ENCODE assay signal across 9 mouse cellular contexts in the genomic region with DNA sequence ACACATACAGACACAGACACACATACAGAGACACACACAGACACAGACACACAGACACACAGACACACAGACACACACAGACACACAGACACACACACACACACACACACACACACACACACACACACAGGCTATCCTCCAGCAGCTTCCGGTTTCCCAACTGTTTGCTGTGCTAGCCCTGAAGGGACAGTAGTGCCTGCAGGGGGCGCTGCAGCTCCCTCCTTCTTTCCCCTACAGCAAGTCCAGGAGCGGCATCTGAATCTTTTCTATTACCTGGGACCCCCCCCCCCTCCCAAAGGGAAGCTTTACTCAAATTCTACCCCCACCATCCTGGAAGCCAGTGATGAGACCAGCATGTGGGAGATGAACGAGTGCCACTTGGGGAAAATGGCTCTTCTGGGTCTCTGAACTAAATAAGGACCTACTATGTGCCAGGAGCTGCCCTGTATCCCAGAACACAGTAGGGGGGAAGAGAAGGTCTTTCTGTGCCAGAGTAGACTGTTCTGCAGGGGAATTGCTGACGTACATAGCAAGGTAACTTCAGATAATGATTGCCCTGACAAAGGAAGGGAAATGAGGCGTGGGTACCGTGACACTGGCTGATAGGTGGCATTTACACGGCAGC. TPM values are rescaled to one million over a fixed set of nuclear protein-coding genes. Genes with fewer than 3 reads are reported as not detected.
DNase-seq lines count a peak whose midpoint lies in the region; TF ChIP-seq lines count a peak whose summit lies in the region.
"Had no signal": no experiment of that assay in that cellular context is flagged by ENCODE, and none has a peak within 500 bp of the region (broad histone marks: within the 10 kb centered on the region; RNA-seq: fewer than 3 reads in every experiment).

No protein-coding gene starts in this region.

- peak; percentile 13 for TF ChIP-seq CTCF in C2C12 (IDR thresholded peaks at IDR 0.05; ENCODE audit: control insufficient read depth, insufficient read depth, insufficient read length)

- no peaks in the 10 kb centered on the region for H3K36me3 ChIP-seq in C2C12 (ENCODE audit: control insufficient read depth, insufficient read depth)

- no peak overlapping the region for H3K4me3 ChIP-seq in C2C12 (ENCODE audit: insufficient read depth, poor library complexity, severe bottlenecking)

- DNase-seq in embryo, embryonic 10 days (ENCODE audit: low spot score), result peak; percentile 51
- DNase-seq in embryo, embryonic 11 days, result no peak
- DNase-seq in left cerebral cortex, postnatal 14 days (ENCODE audit: low spot score in 2 of 2), result peak; percentile 53 to 77
- DNase-seq in left cerebral cortex, adult 9 months (ENCODE audit: low spot score in 2 of 2), result no peak
- DNase-seq in cerebellum, postnatal 25 days, result peak; percentile 55 to 77
- no peak for DNase-seq in urinary bladder, adult 2 months (ENCODE audit: low spot score)
- DNase-seq in thymus, postnatal 36 days, result no peak

- H3ac ChIP-seq in C2C12 (ENCODE audit: control insufficient read depth, insufficient read length, low read depth), result no peak overlapping the region

- intact Hi-C loops in left cerebral cortex, postnatal 14 days (cut with DNase I), result loop anchor here (5.0 kb wide), 1 partner anchor 76 kb away; no protein-coding TSS in a partner anchor

- H3K27me3 ChIP-seq in C2C12 (ENCODE audit: control insufficient read depth, insufficient read depth, insufficient read length), result no peaks in the 10 kb centered on the region

- peaks cover 2% of the 10 kb centered on the region for H3K79me3 ChIP-seq in C2C12 (ENCODE audit: low read depth)

- H3K79me2 ChIP-seq in C2C12 (ENCODE audit: control insufficient read depth, insufficient read depth), result peaks cover 7% of the 10 kb centered on the region

TF ChIP-seq in C2C12, 6 proteins besides CTCF, POLR2A, EP300 and RAD21:
- TF ChIP-seq FOSL1 (IDR thresholded peaks at IDR 0.05; ENCODE audit: insufficient read depth, low read length, poor library complexity, severe bottlenecking), result no peak
- no peak for TF ChIP-seq MYOD1 (IDR thresholded peaks at IDR 0.05; ENCODE audit: control insufficient read depth, insufficient read length, low read depth)
- no peak for TF ChIP-seq MYOG (IDR thresholded peaks at IDR 0.05; ENCODE audit: control insufficient read depth, extremely low read depth, insufficient read length)
- no peak for TF ChIP-seq CEBPB (IDR thresholded peaks at IDR 0.05; ENCODE audit: low read depth)
- TF ChIP-seq MAX (IDR thresholded peaks at IDR 0.05), result no peak

RNA-seq across cellular contexts. Expression of gene Selenon, which starts 4.1 kb away (rescaled TPM):
- 10 to 100 TPM; 19.2 to 20.1 TPM for total RNA-seq in left cerebral cortex, postnatal 14 days (2021)
- polyA plus RNA-seq in C2C12 (2012; fragmentation: generic; extraction: Trizol), result 46.4 TPM
- 25.8 and 33.1 TPM in 2 replicates for polyA plus RNA-seq in urinary bladder, adult 2 months (2012; rRNA removed)

RNA-seq across cellular contexts. Expression of gene Mtfr1l, which starts 20.9 kb away (rescaled TPM):
- 10 to 100 TPM; 69.4 to 71.9 TPM for total RNA-seq in left cerebral cortex, postnatal 14 days (2021)
- polyA plus RNA-seq in C2C12 (2012; fragmentation: generic; extraction: Trizol), result 66.6 TPM
- polyA plus RNA-seq in urinary bladder, adult 2 months (2012; rRNA removed), result 153 and 165 TPM in 2 replicates

RNA-seq across cellular contexts. Expression of gene Aunip, which starts 45.3 kb away (rescaled TPM):
- total RNA-seq in left cerebral cortex, postnatal 14 days (2021), result under 1 TPM; 0.53 to 0.55 TPM
- polyA plus RNA-seq in C2C12 (2012; fragmentation: generic; extraction: Trizol), result 14.9 TPM
- polyA plus RNA-seq in urinary bladder, adult 2 months (2012; rRNA removed), result 0.44 and 0.72 TPM in 2 replicates
- total RNA-seq: gastrocnemius, adult 8-10 months had no signal

RNA-seq across cellular contexts. Expression of gene Paqr7, which starts 59.6 kb away (rescaled TPM):
- 10 to 100 TPM; 54.6 to 55.8 TPM for total RNA-seq in left cerebral cortex, postnatal 14 days (2021)
- polyA plus RNA-seq in C2C12 (2012; fragmentation: generic; extraction: Trizol), result 5.1 TPM
- 40.0 and 42.7 TPM in 2 replicates for polyA plus RNA-seq in urinary bladder, adult 2 months (2012; rRNA removed)

Comparison
In these comparisons a context has a peak if more than half of its experiments do, and no peak if none do; other contexts are left out.
1. DNase-seq: peak in embryo, embryonic 10 days (single experiment), left cerebral cortex, postnatal 14 days (2 of 2) and cerebellum, postnatal 25 days (2 of 2); none in embryo, embryonic 11 days (single experiment), left cerebral cortex, adult 9 months (0 of 2), urinary bladder, adult 2 months (single experiment) and thymus, postnatal 36 days (0 of 2).